Mouse (Mus musculus) frontal cortex, adult 2 months (tissue): ENCODE measurements around the gene Nms. TPM values are rescaled to one million over a fixed set of nuclear protein-coding genes. Genes with fewer than 3 reads are reported as not detected.

Experiments used
- DNase-seq, 2 experiments: peaks; one replicate each; pipeline ENCODE4 v3.0.0; 2022; ENCODE audit warnings: low spot score in 1 of 2; ENCODE audit errors: extremely low spot score in 1 of 2
- polyA plus RNA-seq: library from polyadenylated mRNA; depleted of rRNA; stranded (reverse); fragments of >200 nt; gene quantifications from 2 replicates; pipeline ENCODE4 v1.2.3, GENCODE M21; 2012; rRNA removed

Gene Nms
- polyA plus RNA-seq, result not detected in 2 replicates

GRCm38 (mm10) chr1:38938849-38939248 lies at the start of gene Nms:
Nms (plus strand) TSS chr1:38939149.
- no peak for DNase-seq

GRCm38 (mm10) chr1:38891444-38891843 lies 47.5 kb upstream of the Nms start:
- DNase-seq, result no peak

GRCm38 (mm10) chr1:38893081-38893480 lies 45.9 kb upstream of the Nms start:
- DNase-seq, result no peak

GRCm38 (mm10) chr1:38897431-38898248 lies 41.3 kb upstream of the Nms start, which contains the start of gene Chst10:
Chst10 (minus strand) TSS chr1:38898161.
- DNase-seq, result peak; percentile 54 to 87

GRCm38 (mm10) chr1:38902571-38902970 lies 36.4 kb upstream of the Nms start:
- DNase-seq, result no peak

GRCm38 (mm10) chr1:38903985-38904384 lies 35.0 kb upstream of the Nms start:
- no peak for DNase-seq

- DNase-seq, result peak in 1 of 2 experiments; percentile 48
Observed at GRCm38 (mm10) chr1:38928996-38929395, 10.0 kb upstream of the Nms start.

GRCm38 (mm10) chr1:38929468-38929867 lies 9.5 kb upstream of the Nms start:
- peak; percentile 19 to 47 for DNase-seq

GRCm38 (mm10) chr1:38930767-38931166 lies 8.2 kb upstream of the Nms start:
- DNase-seq, result peak; percentile 16 to 47

- peak in 1 of 2 experiments; percentile 48 for DNase-seq
Observed at GRCm38 (mm10) chr1:38934668-38935067, 4.3 kb upstream of the Nms start.

GRCm38 (mm10) chr1:38936780-38937179 lies 2.2 kb upstream of the Nms start:
- DNase-seq, result peak in 1 of 2 experiments; percentile 48

GRCm38 (mm10) chr1:38939608-38940007 lies 659 bp downstream of the Nms start:
- no peak for DNase-seq

GRCm38 (mm10) chr1:38956457-38956856 lies 17.5 kb downstream of the Nms start:
- no peak for DNase-seq

- no peak for DNase-seq
Observed at GRCm38 (mm10) chr1:38969116-38969515, 30.2 kb downstream of the Nms start.

- DNase-seq, result peak in 1 of 2 experiments; percentile 28
Observed at GRCm38 (mm10) chr1:38971712-38972111, 32.8 kb downstream of the Nms start.

GRCm38 (mm10) chr1:38972986-38973592 lies 34.1 kb downstream of the Nms start:
- DNase-seq, result peak; percentile 24 to 56

GRCm38 (mm10) chr1:38979953-38980352 lies 41.0 kb downstream of the Nms start:
- no peak for DNase-seq

GRCm38 (mm10) chr1:38983870-38984269 lies 44.9 kb downstream of the Nms start:
- no peak for DNase-seq

GRCm38 (mm10) chr1:38985308-38985707 lies 46.4 kb downstream of the Nms start, which contains the start of gene Pdcl3:
Pdcl3 (plus strand) TSS chr1:38985608.
- no peak for DNase-seq

GRCm38 (mm10) chr1:38987080-38987864 lies 48.3 kb downstream of the Nms start:
- DNase-seq, result peak; percentile 94 to 96

GRCm38 (mm10) chr1:38987865-38988211 lies 48.9 kb downstream of the Nms start:
- no peak for DNase-seq
